Mouse (Mus musculus) CH12.LX (cell line): Measurements from ENCODE around the gene Rhpn2. TPM values are rescaled to one million over a fixed set of nuclear protein-coding genes. Genes with fewer than 3 reads are reported as not detected.

Experiments used
- DNase-seq: peaks from one replicate; pipeline ENCODE4 v3.0.0-alpha.2; 2013; ENCODE audit errors: extremely low read depth
- H3K27ac ChIP-seq: 2 replicates; pipeline ENCODE4 v1.5.1; 2012; ENCODE audit warnings: low read depth, mild to moderate bottlenecking, control low read depth, moderate library complexity; ENCODE audit not compliant: insufficient read depth
- H3K27me3 ChIP-seq: replicated peaks from 2 replicates; pipeline ENCODE3; 2012; ENCODE audit warnings: inconsistent platforms
- H3K36me3 ChIP-seq, 2 experiments: replicated peaks in 1 of 2; 2 replicates each; pipeline versions ENCODE3 to v1.6.1; 2012; ENCODE audit warnings: inconsistent platforms in 1 of 2, low read length in 1 of 2, mild to moderate bottlenecking in 1 of 2, mixed read lengths in 1 of 2, moderate library complexity in 1 of 2; ENCODE audit not compliant: control insufficient read depth in 1 of 2, insufficient read depth in 1 of 2
- H3K4me1 ChIP-seq, 2 experiments: 2 replicates each; pipeline ENCODE4 v1.6.1; 2012; ENCODE audit warnings: inconsistent platforms in 1 of 2, moderate library complexity in 1 of 2; ENCODE audit not compliant: insufficient read depth in 2 of 2, control insufficient read depth in 1 of 2
- H3K4me2 ChIP-seq: 2 replicates; pipeline ENCODE4 v1.6.1; 2012; ENCODE audit warnings: low read depth, mild to moderate bottlenecking, control low read depth; ENCODE audit not compliant: poor library complexity, insufficient read depth, severe bottlenecking
- H3K4me3 ChIP-seq, 3 experiments: fragments of 150-350 bp in 1 of 3; sonication (generic) in 1 of 3; replicated peaks in 1 of 3; 2 replicates each; pipeline versions ENCODE3 to v1.5.1; 2011 to 2012; ENCODE audit warnings: low read depth in 2 of 3, low read length in 2 of 3, mild to moderate bottlenecking in 2 of 3, moderate library complexity in 2 of 3, control low read depth in 1 of 3, improper control_type of control experiment in 1 of 3, inconsistent platforms in 1 of 3, mixed read lengths in 1 of 3; ENCODE audit not compliant: poor library complexity in 1 of 3
- H3K79me2 ChIP-seq: replicated peaks from 2 replicates; pipeline ENCODE4 v1.6.1; 2012; ENCODE audit warnings: mild to moderate bottlenecking, moderate library complexity; ENCODE audit not compliant: control insufficient read depth, poor library complexity, insufficient read depth, severe bottlenecking; ENCODE audit errors: extremely low read depth
- H3K9ac ChIP-seq: 2 replicates; pipeline ENCODE4 v1.6.1; 2012; ENCODE audit warnings: low read depth, mild to moderate bottlenecking, control low read depth, moderate library complexity; ENCODE audit not compliant: insufficient read depth
- H3K9me3 ChIP-seq: replicated peaks from 2 replicates; pipeline ENCODE3; 2012; ENCODE audit warnings: low read length, inconsistent platforms, mixed read lengths
- BHLHE40 ChIP-seq: IDR thresholded peaks from 2 replicates; pipeline ENCODE4 v1.6.1; 2011; ENCODE audit warnings: mild to moderate bottlenecking, low read depth, low read length, improper control_type of control experiment
- CHD2 ChIP-seq: IDR thresholded peaks from 2 replicates; pipeline ENCODE4 v1.6.1; 2011; ENCODE audit warnings: low read length, improper control_type of control experiment
- E2F4 ChIP-seq: IDR thresholded peaks from 2 replicates; pipeline ENCODE4 v1.6.1; 2011; ENCODE audit warnings: low read depth, low read length, improper control_type of control experiment; ENCODE audit not compliant: insufficient replicate concordance
- GABPA ChIP-seq: IDR thresholded peaks from 2 replicates; pipeline ENCODE4 v1.6.1; 2012; ENCODE audit warnings: low read depth, low read length, improper control_type of control experiment, inconsistent platforms; ENCODE audit not compliant: insufficient replicate concordance
- IRF4 ChIP-seq: IDR thresholded peaks from 2 replicates; pipeline ENCODE4 v1.6.1; 2014; ENCODE audit warnings: low read depth, mild to moderate bottlenecking, inconsistent platforms, low read length, improper control_type of control experiment
- MAX ChIP-seq: IDR thresholded peaks from 2 replicates; pipeline ENCODE4 v1.6.1; 2011; ENCODE audit warnings: low read length, improper control_type of control experiment
- MAZ ChIP-seq: IDR thresholded peaks from 2 replicates; pipeline ENCODE4 v1.6.1; 2012; ENCODE audit warnings: low read depth, mild to moderate bottlenecking, inconsistent platforms, low read length, improper control_type of control experiment, moderate library complexity
- MYC ChIP-seq: IDR thresholded peaks from 2 replicates; pipeline ENCODE4 v1.6.1; 2011; ENCODE audit warnings: low read depth, mild to moderate bottlenecking, improper control_type of control experiment, low read length
- PAX5 ChIP-seq: IDR thresholded peaks from 2 replicates; pipeline ENCODE4 v1.6.1; 2012; ENCODE audit warnings: low read length, inconsistent platforms, mixed read lengths
- RAD21 ChIP-seq: IDR thresholded peaks from 2 replicates; pipeline ENCODE4 v1.6.1; 2011; ENCODE audit warnings: low read depth, mild to moderate bottlenecking, low read length, improper control_type of control experiment, moderate library complexity
- RCOR1 ChIP-seq: conservative IDR thresholded peaks from 2 replicates; pipeline ENCODE4 v1.6.1; 2012; ENCODE audit warnings: low read depth, mild to moderate bottlenecking, inconsistent platforms, low read length, improper control_type of control experiment
- UBTF ChIP-seq: IDR thresholded peaks from 2 replicates; pipeline ENCODE4 v1.6.1; 2012; ENCODE audit warnings: low read depth, mild to moderate bottlenecking, inconsistent platforms, low read length, improper control_type of control experiment, moderate library complexity
- ZC3H11A ChIP-seq: IDR thresholded peaks from 2 replicates; pipeline ENCODE4 v1.6.1; 2012; ENCODE audit warnings: low read depth, mild to moderate bottlenecking, inconsistent platforms, low read length, improper control_type of control experiment
- dilution Hi-C: fragments of 300-500 bp; cut with MboI; formaldehyde crosslinking; loops from 2 replicates; pipeline ENCODE4 v1.14.3; 2020; ENCODE audit warnings: low sequenced_read_pairs; ENCODE audit not compliant: extremely low pct_unique_long_range_greater_than_20kb, extremely low pct_ligation_motif_present
- in situ Hi-C: fragments of 300-500 bp; cut with MboI; formaldehyde crosslinking; loops from 3 replicates; pipeline ENCODE4 v1.14.3; 2019; ENCODE audit warnings: low sequenced_read_pairs, low pct_ligation_motif_present, low pct_unique_long_range_greater_than_20kb, mixed read lengths
- polyA plus RNA-seq: library from polyadenylated mRNA; unstranded; fragments of >175 nt; gene quantifications from 2 replicates; pipeline ENCODE4 v1.2.1, GENCODE M21; 2012; ENCODE audit warnings: low read depth; ENCODE audit not compliant: insufficient read length
- total RNA-seq, 2 experiments: library from RNA; depleted of rRNA; stranded (reverse); fragments of 300-350 nt in 1 of 2; fragments of >200 nt in 1 of 2; gene quantifications; 2 replicates each; pipeline ENCODE4 v1.2.3; 2012 to 2014

Gene Rhpn2
- total and polyA plus RNA-seq, 3 experiments = 0.13 to 0.63 (median 0.17) TPM

GRCm38 (mm10) chr7:35322732-35323420 lies 11.1 kb upstream of the Rhpn2 start:
- Histone ChIP-seq H3K27me3 (peaks cover 7% of the 10 kb centered on the region), H3K9me3 (peaks cover 3% of the 10 kb centered on the region), H3K9ac (no peak overlapping the region), H3K4me3 (no peak overlapping the region), H3K4me2 (no peak overlapping the region), H3K36me3 (no peaks in the 10 kb centered on the region), H3K27ac (no peak overlapping the region)
- dilution Hi-C loops = no loop called here
- no peak for DNase-seq
- no peak for TF ChIP-seq E2F4
- no peak for TF ChIP-seq MYC
- TF ChIP-seq PAX5 = no peak
- no peak for TF ChIP-seq IRF4
- TF ChIP-seq, all 38 proteins: peak for 0
- no peaks in the 10 kb centered on the region for H3K4me1 ChIP-seq
- in situ Hi-C loops = no loop called here
- no peaks in the 10 kb centered on the region for H3K79me2 ChIP-seq

- dilution Hi-C loops = no loop called here
- TF ChIP-seq IRF4 = no peak
- no peak for TF ChIP-seq E2F4
- no peak for TF ChIP-seq MYC
- TF ChIP-seq RCOR1 = no peak
- no peak for TF ChIP-seq BHLHE40
- TF ChIP-seq ZC3H11A = no peak
- no peak for TF ChIP-seq MAX
- no peak for TF ChIP-seq RAD21
- TF ChIP-seq MAZ = no peak
- no peak for TF ChIP-seq CHD2
- no peak for TF ChIP-seq GABPA
- no peak for TF ChIP-seq UBTF
- H3K4me3 ChIP-seq = no peak overlapping the region
- no peak for DNase-seq
- H3K4me1 ChIP-seq = peaks cover 9 to 14% of the 10 kb centered on the region in 2 experiments
- H3K27me3 ChIP-seq = peaks cover 55% of the 10 kb centered on the region
- H3K9ac ChIP-seq = no peak overlapping the region
- in situ Hi-C loops = no loop called here
- peaks cover 5% of the 10 kb centered on the region for H3K9me3 ChIP-seq
- H3K27ac ChIP-seq = no peak overlapping the region
- no peak overlapping the region for H3K4me2 ChIP-seq
- H3K36me3 ChIP-seq = no peaks in the 10 kb centered on the region
- H3K79me2 ChIP-seq = no peaks in the 10 kb centered on the region
Measured at GRCm38 (mm10) chr7:35331590-35331989, 2.4 kb upstream of the Rhpn2 start.
